ENCODE assay signal across 29 mouse cellular contexts in the genomic region with DNA sequence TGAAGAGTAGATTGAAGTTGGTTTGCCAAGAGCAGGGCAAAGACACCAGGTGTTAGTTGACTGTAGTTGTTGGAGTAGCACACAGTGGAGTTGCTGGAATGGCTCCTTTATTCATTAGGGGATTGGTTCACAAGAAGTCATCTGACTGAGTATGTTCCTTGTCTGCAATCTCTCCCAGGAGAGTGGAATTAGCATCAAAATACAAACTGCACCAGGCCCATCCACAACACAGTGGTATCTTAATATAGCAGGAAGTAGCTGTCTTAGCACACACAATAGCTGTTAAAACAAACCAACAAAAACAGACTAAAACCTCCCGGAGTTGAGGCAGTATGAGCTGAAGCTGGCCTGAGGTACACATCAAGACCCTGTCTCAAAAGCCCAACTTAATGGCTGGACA.
"Had no signal": no experiment of that assay in that cellular context is flagged by ENCODE, and none has a peak within 500 bp of the region (broad histone marks: within the 10 kb centered on the region; RNA-seq: fewer than 3 reads in every experiment).

No protein-coding gene starts in this region.

- H3K27ac ChIP-seq: limb, embryonic 10.5 days; limb, embryonic 12.5 days; limb, embryonic 13.5 days; limb, embryonic 15.5 days; liver, embryonic 12.5 days; liver, embryonic 13.5 days; liver, embryonic 14.5 days; liver, embryonic 15.5 days; lung, embryonic 15.5 days; macrophage; midbrain, embryonic 10.5 days; midbrain, embryonic 12.5 days; midbrain, embryonic 13.5 days; midbrain, embryonic 15.5 days; neural tube, embryonic 12.5 days; neural tube, embryonic 13.5 days had no signal

- H3K36me3 ChIP-seq: limb, embryonic 10.5 days; limb, embryonic 12.5 days; limb, embryonic 13.5 days; limb, embryonic 15.5 days; liver, embryonic 12.5 days; liver, embryonic 13.5 days; liver, embryonic 15.5 days; lung, embryonic 15.5 days; midbrain, embryonic 10.5 days; midbrain, embryonic 12.5 days; midbrain, embryonic 13.5 days; midbrain, embryonic 15.5 days; neural tube, embryonic 12.5 days; neural tube, embryonic 13.5 days had no signal

- H3K4me3 ChIP-seq: limb, embryonic 10.5 days; limb, embryonic 12.5 days; limb, embryonic 13.5 days; limb, embryonic 15.5 days; liver, embryonic 12.5 days; liver, embryonic 13.5 days; liver, embryonic 15.5 days; lung, embryonic 15.5 days; megakaryocyte, embryonic 14.5 days; midbrain, embryonic 10.5 days; midbrain, embryonic 12.5 days; midbrain, embryonic 13.5 days; midbrain, embryonic 15.5 days; myocyte; neural tube, embryonic 12.5 days; neural tube, embryonic 13.5 days had no signal

- H3K9me3 ChIP-seq: limb, embryonic 10.5 days; limb, embryonic 12.5 days; limb, embryonic 13.5 days; limb, embryonic 15.5 days; liver, embryonic 12.5 days; liver, embryonic 13.5 days; liver, embryonic 15.5 days; lung, embryonic 15.5 days; megakaryocyte, embryonic 14.5 days; midbrain, embryonic 10.5 days; midbrain, embryonic 12.5 days; midbrain, embryonic 13.5 days; midbrain, embryonic 15.5 days; neural tube, embryonic 12.5 days; neural tube, embryonic 13.5 days had no signal

- H3K4me1 ChIP-seq: limb, embryonic 10.5 days; limb, embryonic 12.5 days; limb, embryonic 13.5 days; liver, embryonic 12.5 days; liver, embryonic 13.5 days; liver, embryonic 15.5 days; lung, embryonic 15.5 days; megakaryocyte, embryonic 14.5 days; midbrain, embryonic 10.5 days; midbrain, embryonic 12.5 days; midbrain, embryonic 13.5 days; midbrain, embryonic 15.5 days; neural tube, embryonic 12.5 days had no signal

- H3K9ac ChIP-seq: limb, embryonic 12.5 days; limb, embryonic 13.5 days; limb, embryonic 15.5 days; liver, embryonic 12.5 days; liver, embryonic 13.5 days; liver, embryonic 14.5 days; liver, embryonic 15.5 days; liver, postnatal 0 days; lung, embryonic 14.5 days; lung, embryonic 15.5 days; midbrain, embryonic 12.5 days; midbrain, embryonic 13.5 days; midbrain, embryonic 15.5 days; neural tube, embryonic 12.5 days; neural tube, embryonic 13.5 days had no signal

- DNase-seq: left cerebral cortex, postnatal 4 days; liver; liver, embryonic 13.5 days; liver, postnatal 0 days; lung, adult 18-20 months; lung, adult 2 months; lung, embryonic 14.5 days; lung, postnatal 10 days; lung, postnatal 14 days; lung, postnatal 36 days; lung, postnatal 4 days; midbrain, embryonic 14.5 days had no signal
